Mouse (Mus musculus) heart, embryonic 13.5 days (tissue): Measurements from ENCODE around the gene Sirt7. TPM values are rescaled to one million over a fixed set of nuclear protein-coding genes. Genes with fewer than 3 reads are reported as not detected.

ENCODE experiments used
- ATAC-seq: fragments of 200-750 bp; cut with Nextera tagmentation; 2 replicates; pipeline ENCODE4 v1.8.0; 2017; ENCODE audit warnings: moderate TSS enrichment; ENCODE audit not compliant: insufficient number of reproducible peaks, low FRiP score, low TSS enrichment; ENCODE audit errors: extremely low read depth
- H3K27ac ChIP-seq: fragments of 300-500 bp; sonication (generic); replicated peaks from 2 replicates; pipeline ENCODE4 v1.5.1; 2015; ENCODE audit warnings: moderate library complexity, mild to moderate bottlenecking, inconsistent platforms
- H3K27me3 ChIP-seq: fragments of 300-500 bp; sonication (generic); replicated peaks from 2 replicates; pipeline ENCODE4 v1.6.1; 2015; ENCODE audit warnings: mild to moderate bottlenecking, inconsistent platforms
- H3K36me3 ChIP-seq: fragments of 300-500 bp; sonication (generic); 2 replicates; pipeline ENCODE4 v1.6.1; 2015; ENCODE audit warnings: mild to moderate bottlenecking, inconsistent platforms
- H3K4me1 ChIP-seq: fragments of 300-500 bp; sonication (generic); 2 replicates; pipeline ENCODE4 v1.6.1; 2015; ENCODE audit warnings: inconsistent platforms
- H3K4me2 ChIP-seq: fragments of 300-500 bp; sonication (generic); 2 replicates; pipeline ENCODE4 v1.6.1; 2015; ENCODE audit warnings: inconsistent platforms, mild to moderate bottlenecking, moderate library complexity
- H3K4me3 ChIP-seq: fragments of 300-500 bp; sonication (generic); 2 replicates; pipeline ENCODE4 v1.5.1; 2015; ENCODE audit warnings: moderate library complexity, mild to moderate bottlenecking, inconsistent platforms
- H3K9ac ChIP-seq: fragments of 300-500 bp; sonication (generic); 2 replicates; pipeline ENCODE4 v1.6.1; 2015; ENCODE audit warnings: inconsistent platforms, mild to moderate bottlenecking, moderate library complexity
- H3K9me3 ChIP-seq: fragments of 300-500 bp; sonication (generic); 2 replicates; pipeline ENCODE4 v1.6.1; 2016; ENCODE audit warnings: inconsistent platforms
- WGBS: fragments of 180-500 bp; shearing (Covaris S2); methylation state at CpG from one replicate; pipeline ENCODE4 v1.1.7; 2015; ENCODE audit warnings: mixed read lengths; 5-methylcytosine and 5-hydroxymethylcytosine counted together
- polyA plus RNA-seq: library from polyadenylated mRNA; unstranded; fragments of >200 nt; fragmentation: Nextera tagmentation; extraction: Ambion mirVana; gene quantifications from 2 replicates; pipeline ENCODE4 v1.2.1, GENCODE M21; 2015

The Sirt7 gene
- polyA plus RNA-seq, 1 experiment from 2014 or later = 20.4 TPM

- Histone ChIP-seq H3K9ac (no peak overlapping the region), H3K4me1 (peaks cover 30% of the 10 kb centered on the region), H3K4me2 (peak overlapping the region; percentile 71), H3K4me3 (peak overlapping the region; percentile 56), H3K27ac (no peak overlapping the region), H3K27me3 (peaks cover 90% of the 10 kb centered on the region), H3K9me3 (no peaks in the 10 kb centered on the region), H3K36me3 (no peaks in the 10 kb centered on the region)
- 2% methylated on average over 24 of the region's 24 CpGs for whole genome bisulfite sequencing
- ATAC-seq = no peak
Measured at GRCm38 (mm10) chr11:120658876-120659410, 33.9 kb upstream of the Sirt7 start.

- Histone ChIP-seq H3K4me3 (no peak overlapping the region), H3K9ac (no peak overlapping the region), H3K27me3 (peaks cover 74% of the 10 kb centered on the region), H3K9me3 (no peaks in the 10 kb centered on the region), H3K4me1 (peaks cover 25% of the 10 kb centered on the region), H3K4me2 (no peak overlapping the region), H3K27ac (no peak overlapping the region), H3K36me3 (no peaks in the 10 kb centered on the region)
- 74% methylated on average over 4 of the region's 4 CpGs for WGBS
- no peak for ATAC-seq
Measured at GRCm38 (mm10) chr11:120657301-120657700, 32.3 kb upstream of the Sirt7 start.

- Histone ChIP-seq H3K4me2 (no peak overlapping the region), H3K27me3 (peaks cover 48% of the 10 kb centered on the region), H3K27ac (no peak overlapping the region), H3K4me3 (no peak overlapping the region), H3K36me3 (no peaks in the 10 kb centered on the region), H3K9me3 (no peaks in the 10 kb centered on the region), H3K9ac (no peak overlapping the region), H3K4me1 (peaks cover 9% of the 10 kb centered on the region)
- 48% methylated on average over 3 of the region's 3 CpGs for WGBS
- ATAC-seq = no peak
Measured at GRCm38 (mm10) chr11:120654741-120655140, 29.7 kb upstream of the Sirt7 start.

- Histone ChIP-seq H3K4me2 (no peak overlapping the region), H3K4me3 (no peak overlapping the region), H3K4me1 (peaks cover 18% of the 10 kb centered on the region), H3K27me3 (peaks cover 37% of the 10 kb centered on the region), H3K9me3 (no peaks in the 10 kb centered on the region), H3K27ac (no peak overlapping the region), H3K36me3 (no peaks in the 10 kb centered on the region), H3K9ac (no peak overlapping the region)
- 64% methylated on average over 3 of the region's 3 CpGs for WGBS
- no peak for ATAC-seq
Measured at GRCm38 (mm10) chr11:120651872-120652271, 26.8 kb upstream of the Sirt7 start.

- 5% methylated on average over 13 of the region's 13 CpGs for WGBS
- Histone ChIP-seq H3K4me3 (peak within 1 kb of the TSS; percentile 60), H3K4me1 (peaks cover 21% of the 10 kb centered on the region), H3K36me3 (no peaks in the 10 kb centered on the region), H3K4me2 (peak within 1 kb of the TSS; percentile 74), H3K27me3 (peaks cover 21% of the 10 kb centered on the region), H3K9me3 (no peaks in the 10 kb centered on the region), H3K9ac (peak within 1 kb of the TSS; percentile 86), H3K27ac (peak within 1 kb of the TSS; percentile 92)
- no peak for ATAC-seq
Measured at GRCm38 (mm10) chr11:120648001-120648476, 23.0 kb upstream of the Sirt7 start, which contains the start of gene Myadml2. TSS of gene Myadml2 (minus strand) at chr11:120648158.

GRCm38 (mm10) chr11:120647047-120647830 is 22.2 kb upstream of the Sirt7 start:
- 62% methylated on average over 35 of the region's 35 CpGs for WGBS

GRCm38 (mm10) chr11:120643601-120643987 is 18.6 kb upstream of the Sirt7 start, which contains the start of gene Pycr1:
TSS of gene Pycr1 (minus strand) at chr11:120643769.
- Histone ChIP-seq H3K36me3 (no peaks in the 10 kb centered on the region), H3K4me3 (peak within 1 kb of the TSS; percentile 64), H3K9me3 (no peaks in the 10 kb centered on the region), H3K27me3 (peaks cover 36% of the 10 kb centered on the region), H3K9ac (peak within 1 kb of the TSS; percentile 89), H3K27ac (0 out of 2 replicates have a peak within 1 kb of the TSS, but pooled peaks have one; percentile 39), H3K4me2 (peak within 1 kb of the TSS; percentile 97), H3K4me1 (peaks cover 28% of the 10 kb centered on the region)
- 0% methylated on average over 15 of the region's 15 CpGs for WGBS
- ATAC-seq = peak; percentile 96

More at GRCm38 (mm10) chr11:120647047-120647830, 22.2 kb upstream of the Sirt7 start:
- Histone ChIP-seq H3K4me1 (peaks cover 29% of the 10 kb centered on the region), H3K9me3 (no peaks in the 10 kb centered on the region), H3K4me2 (peak overlapping the region; percentile 74), H3K27me3 (peaks cover 26% of the 10 kb centered on the region), H3K9ac (peak overlapping the region; percentile 86), H3K27ac (peak overlapping the region; percentile 92), H3K36me3 (no peaks in the 10 kb centered on the region), H3K4me3 (peak overlapping the region; percentile 60)
- ATAC-seq = no peak

GRCm38 (mm10) chr11:120642939-120643600 is 18.0 kb upstream of the Sirt7 start:
- Histone ChIP-seq H3K9me3 (no peaks in the 10 kb centered on the region), H3K9ac (peak overlapping the region; percentile 89), H3K4me1 (peaks cover 25% of the 10 kb centered on the region), H3K27me3 (peaks cover 33% of the 10 kb centered on the region), H3K27ac (0 out of 2 replicates have a peak overlapping the region, but pooled peaks have one; percentile 39), H3K36me3 (no peaks in the 10 kb centered on the region), H3K4me3 (peak overlapping the region; percentile 64), H3K4me2 (peak overlapping the region; percentile 97)
- ATAC-seq = peak; percentile 28; the same call in 1 of the 2 replicates
- 2% methylated on average over 18 of the region's 18 CpGs for WGBS

GRCm38 (mm10) chr11:120641869-120642268 is 16.8 kb upstream of the Sirt7 start:
- Histone ChIP-seq H3K4me1 (peaks cover 13% of the 10 kb centered on the region), H3K36me3 (no peaks in the 10 kb centered on the region), H3K9me3 (no peaks in the 10 kb centered on the region), H3K27ac (no peak overlapping the region), H3K9ac (peak overlapping the region; percentile 89), H3K4me3 (no peak overlapping the region), H3K27me3 (peaks cover 21% of the 10 kb centered on the region), H3K4me2 (peak overlapping the region; percentile 97)
- ATAC-seq = no peak
- WGBS = 83% methylated on average over 8 of the region's 8 CpGs

- WGBS = 62% methylated on average over 9 of the region's 9 CpGs
- Histone ChIP-seq H3K4me3 (no peak overlapping the region), H3K27me3 (peaks cover 18% of the 10 kb centered on the region), H3K9me3 (no peaks in the 10 kb centered on the region), H3K4me2 (no peak overlapping the region), H3K36me3 (no peaks in the 10 kb centered on the region), H3K4me1 (peaks cover 13% of the 10 kb centered on the region), H3K9ac (no peak overlapping the region), H3K27ac (no peak overlapping the region)
- ATAC-seq = no peak
Measured at GRCm38 (mm10) chr11:120641255-120641654, 16.2 kb upstream of the Sirt7 start.

GRCm38 (mm10) chr11:120634810-120635209 is 9.8 kb upstream of the Sirt7 start:
- H3K27me3 ChIP-seq = no peaks in the 10 kb centered on the region
- WGBS = 82% methylated on average over 5 of the region's 5 CpGs
- H3K36me3 ChIP-seq = no peaks in the 10 kb centered on the region
- H3K27ac ChIP-seq = no peak overlapping the region
- no peaks in the 10 kb centered on the region for H3K9me3 ChIP-seq
- H3K4me3 ChIP-seq = peak overlapping the region; percentile 93
- peak overlapping the region; percentile 76; the same call in 1 of the 2 replicates for H3K4me2 ChIP-seq
- ATAC-seq = no peak
- H3K9ac ChIP-seq = no peak overlapping the region
- peaks cover 33% of the 10 kb centered on the region for H3K4me1 ChIP-seq
